Mouse (Mus musculus) thymus, adult 2 months (tissue): Measurements from ENCODE around the gene Ces2e. TPM values are rescaled to one million over a fixed set of nuclear protein-coding genes. Genes with fewer than 3 reads are reported as not detected.

Experiments used
- DNase-seq: peaks from one replicate; pipeline ENCODE4 v3.0.0; 2021
- H3K27ac ChIP-seq: fragments of 200-500 bp; 2 replicates; pipeline ENCODE4 v1.5.1; 2012; ENCODE audit warnings: low read length, control low read depth; ENCODE audit not compliant: control insufficient read depth, insufficient read depth
- H3K27me3 ChIP-seq: fragments of 200-500 bp; 2 replicates; pipeline ENCODE4 v1.6.1; 2012; ENCODE audit warnings: mild to moderate bottlenecking, low read length, moderate library complexity, mixed read lengths; ENCODE audit not compliant: control insufficient read depth, insufficient read depth
- H3K36me3 ChIP-seq: fragments of 200-500 bp; 2 replicates; pipeline ENCODE4 v1.6.1; 2012; ENCODE audit warnings: mild to moderate bottlenecking, low read length, moderate library complexity; ENCODE audit not compliant: control insufficient read depth, insufficient read depth
- H3K4me1 ChIP-seq: fragments of 200-500 bp; replicated peaks from 2 replicates; pipeline ENCODE4 v1.6.1; 2012; ENCODE audit warnings: low read length; ENCODE audit not compliant: control insufficient read depth, insufficient read depth
- H3K4me3 ChIP-seq: fragments of 200-500 bp; 2 replicates; pipeline ENCODE4 v1.5.1; 2012; ENCODE audit warnings: mild to moderate bottlenecking, low read length, control low read depth, moderate library complexity; ENCODE audit not compliant: control insufficient read depth, insufficient read depth
- CTCF ChIP-seq: fragments of 200-500 bp; IDR thresholded peaks from 2 replicates; pipeline ENCODE4 v1.5.1; 2012; ENCODE audit warnings: mild to moderate bottlenecking, control low read depth, low read length, moderate library complexity, borderline replicate concordance; ENCODE audit not compliant: control insufficient read depth, poor library complexity, insufficient read depth; ENCODE audit errors: extremely low read depth
- POLR2A ChIP-seq: fragments of 200-500 bp; IDR thresholded peaks from 2 replicates; pipeline ENCODE4 v1.6.1; 2012; ENCODE audit warnings: mild to moderate bottlenecking, low read length, control low read depth, moderate library complexity; ENCODE audit not compliant: control insufficient read depth, poor library complexity, insufficient read depth; ENCODE audit errors: extremely low read depth
- WGBS: fragments of 180-500 bp; shearing (Covaris S2); methylation state at CpG from one replicate; pipeline ENCODE4 v1.1.7; 2018; 5-methylcytosine and 5-hydroxymethylcytosine counted together
- polyA plus RNA-seq: library from polyadenylated mRNA; depleted of rRNA; stranded (reverse); fragments of >200 nt; gene quantifications from 2 replicates; pipeline ENCODE4 v1.2.3, GENCODE M21; 2012; rRNA removed

Ces2e gene
- polyA plus RNA-seq, 1 experiment, result 2.3 TPM

- DNase-seq, result no peak
- 93% methylated on average over 5 of the region's 5 CpGs for WGBS
- Histone ChIP-seq H3K27ac (no peak overlapping the region), H3K27me3 (no peaks in the 10 kb centered on the region), H3K36me3 (no peaks in the 10 kb centered on the region), H3K4me1 (no peaks in the 10 kb centered on the region), H3K4me3 (no peak overlapping the region)
- TF ChIP-seq POLR2A, result no peak
- no peak for TF ChIP-seq CTCF
Measured at GRCm38 (mm10) chr8:104984126-104984525, 58.1 kb downstream of the Ces2e start.

Other genes with a start within 250 kb of the Ces2e start
- gene Ces2a, start 192.3 kb upstream of the Ces2e start, polyA plus RNA-seq, result 0.87 and 1.0 TPM in 2 replicates
- 0.20 and 0.32 TPM in 2 replicates for gene Ces2b, start 94.7 kb upstream of the Ces2e start, polyA plus RNA-seq
- 3.7 and 4.1 TPM in 2 replicates for gene Ces2c, start 79.2 kb upstream of the Ces2e start, polyA plus RNA-seq
- 3.2 and 4.9 TPM in 2 replicates for gene Ces2f, start 21.1 kb downstream of the Ces2e start, polyA plus RNA-seq
- gene Ces2g, start 35.5 kb downstream of the Ces2e start, polyA plus RNA-seq, result 7.6 and 7.8 TPM in 2 replicates
- gene Ces2h, start 74.6 kb downstream of the Ces2e start, polyA plus RNA-seq, result not detected in 2 replicates
- 0.13 and 1.2 TPM in 2 replicates for gene Ces3a, start 122.3 kb downstream of the Ces2e start, polyA plus RNA-seq
- 0.07 and 0.51 TPM in 2 replicates for gene Ces3b, start 157.5 kb downstream of the Ces2e start, polyA plus RNA-seq
- gene Ces4a, start 205.5 kb downstream of the Ces2e start, polyA plus RNA-seq, result 0.05 TPM in 1 of 2 replicates, not detected in the other
- gene Cbfb, start 244.4 kb downstream of the Ces2e start, polyA plus RNA-seq, result 26.7 and 34.4 TPM in 2 replicates